Mouse (Mus musculus): ENCODE results near the gene Wipi2. TPM values are rescaled to one million over a fixed set of nuclear protein-coding genes. Genes with fewer than 3 reads are reported as not detected.

Gene Wipi2
- polyA plus RNA-seq, 1 experiment from 2014 or later: 60.9 TPM

Other genes starting within 250 kb of the Wipi2 start
- gene Foxk1, start 226.2 kb upstream of the Wipi2 start, polyA plus RNA-seq (2016; fragmentation: Nextera tagmentation; extraction: Ambion mirVana): 3.7 and 5.3 TPM in 2 replicates
- 12.3 and 14.6 TPM in 2 replicates for gene Ap5z1, start 163.8 kb upstream of the Wipi2 start, polyA plus RNA-seq (2016; fragmentation: Nextera tagmentation; extraction: Ambion mirVana)
- 0.15 and 0.20 TPM in 2 replicates for gene Papolb, start 97.6 kb upstream of the Wipi2 start, polyA plus RNA-seq (2016; fragmentation: Nextera tagmentation; extraction: Ambion mirVana)
- 4.9 and 6.1 TPM in 2 replicates for gene Radil, start 76.6 kb upstream of the Wipi2 start, polyA plus RNA-seq (2016; fragmentation: Nextera tagmentation; extraction: Ambion mirVana)
- gene Mmd2, start 18.9 kb upstream of the Wipi2 start, polyA plus RNA-seq (2016; fragmentation: Nextera tagmentation; extraction: Ambion mirVana): 4.8 and 7.3 TPM in 2 replicates
- 22.8 and 32.6 TPM in 2 replicates for gene Slc29a4, start 64.8 kb downstream of the Wipi2 start, polyA plus RNA-seq (2016; fragmentation: Nextera tagmentation; extraction: Ambion mirVana)
- 18.7 and 23.2 TPM in 2 replicates for gene Tnrc18, start 190.0 kb downstream of the Wipi2 start, polyA plus RNA-seq (2016; fragmentation: Nextera tagmentation; extraction: Ambion mirVana)